Mouse (Mus musculus): ENCODE measurements at regions not wholly inside any gene's neighbourhood (a gene's known extent, or its start where the extent isn't known, plus 50 kb on each side); places are given as distances from the start of the nearest gene placed in this dataset.

GRCm38 (mm10) chr3:38045523-38045922 lies 321.2 kb upstream of the Gm5148 start:
- DNase-seq (ENCODE audit: low spot score): no peak

- no peak for DNase-seq (ENCODE audit: low spot score)
Observed at GRCm38 (mm10) chr3:38044338-38044737, 320.0 kb upstream of the Gm5148 start.

GRCm38 (mm10) chr3:38042614-38043013 lies 318.3 kb upstream of the Gm5148 start:
- no peak for DNase-seq (ENCODE audit: low spot score)

DNA sequence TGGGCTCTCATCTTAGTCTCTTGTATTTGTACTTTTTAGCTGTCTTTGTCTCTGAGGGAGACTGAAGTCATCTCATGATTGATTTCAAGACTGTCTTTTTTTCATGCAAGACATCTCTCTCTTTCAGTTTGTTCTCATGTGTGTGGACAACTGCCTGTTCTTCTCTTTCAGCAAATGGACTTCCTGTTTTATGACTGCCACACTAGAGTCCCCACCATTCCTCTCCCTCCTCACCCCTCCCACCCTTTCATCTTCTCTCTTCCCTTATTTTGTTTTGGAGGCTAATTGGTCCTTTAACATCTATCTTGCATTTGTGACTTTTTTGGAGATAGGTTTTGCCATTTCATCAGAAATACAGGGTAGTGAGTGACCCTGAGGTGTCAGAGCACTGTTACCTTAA lies 311.8 kb upstream of the Gm5148 start:
- no peak for DNase-seq (ENCODE audit: low spot score)

DNA sequence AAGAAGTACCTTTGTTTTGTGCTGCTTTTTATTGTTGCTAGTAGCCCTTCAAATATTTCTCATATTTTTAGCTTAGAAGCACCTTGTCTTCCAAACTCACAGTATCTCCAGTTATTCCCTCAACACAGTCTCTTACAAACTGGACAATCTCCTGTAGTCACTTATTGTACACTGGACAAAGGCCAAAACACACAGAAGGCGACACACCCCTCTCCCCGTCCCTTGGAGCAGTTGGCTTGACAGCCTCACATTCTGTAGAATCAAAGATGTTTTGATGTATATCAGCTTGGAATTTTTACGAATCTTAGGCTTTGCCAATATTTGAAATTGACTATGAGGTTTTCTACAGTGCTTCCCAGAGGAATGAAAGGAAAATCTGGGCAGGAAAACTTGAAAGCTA lies 309.8 kb upstream of the Gm5148 start:
- no peak for DNase-seq (ENCODE audit: low spot score)

- no peak for DNase-seq (ENCODE audit: low spot score)
Observed at GRCm38 (mm10) chr3:38014768-38015167, 290.5 kb upstream of the Gm5148 start.

- no peak for DNase-seq (ENCODE audit: low spot score)
Observed at GRCm38 (mm10) chr3:38009168-38009567, 284.9 kb upstream of the Gm5148 start.

GRCm38 (mm10) chr3:38008321-38008720 lies 284.0 kb upstream of the Gm5148 start:
- no peak for DNase-seq (ENCODE audit: low spot score)

- no peak for DNase-seq (ENCODE audit: low spot score)
Observed at GRCm38 (mm10) chr3:38007626-38008025, 283.3 kb upstream of the Gm5148 start.

DNA sequence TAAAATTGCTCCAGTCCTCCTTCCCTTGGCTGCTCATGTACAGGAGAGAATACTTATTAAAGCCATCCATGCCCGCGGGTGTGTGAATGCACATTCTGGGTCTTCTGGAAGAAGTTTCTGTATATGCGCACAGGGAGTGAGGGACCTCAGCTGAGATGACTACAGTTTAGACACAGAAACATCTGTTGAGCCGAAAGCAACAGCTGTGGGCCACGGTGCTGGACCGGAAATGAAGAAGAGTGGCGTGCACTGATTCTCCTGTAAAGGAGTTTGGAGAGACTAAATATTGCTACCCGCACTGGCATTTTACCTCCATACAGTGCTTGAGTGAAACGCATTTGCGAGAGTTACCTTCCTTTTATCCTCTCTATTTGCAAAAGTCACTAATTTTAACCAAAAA lies 278.0 kb upstream of the Gm5148 start:
- DNase-seq (ENCODE audit: low spot score): no peak

DNA sequence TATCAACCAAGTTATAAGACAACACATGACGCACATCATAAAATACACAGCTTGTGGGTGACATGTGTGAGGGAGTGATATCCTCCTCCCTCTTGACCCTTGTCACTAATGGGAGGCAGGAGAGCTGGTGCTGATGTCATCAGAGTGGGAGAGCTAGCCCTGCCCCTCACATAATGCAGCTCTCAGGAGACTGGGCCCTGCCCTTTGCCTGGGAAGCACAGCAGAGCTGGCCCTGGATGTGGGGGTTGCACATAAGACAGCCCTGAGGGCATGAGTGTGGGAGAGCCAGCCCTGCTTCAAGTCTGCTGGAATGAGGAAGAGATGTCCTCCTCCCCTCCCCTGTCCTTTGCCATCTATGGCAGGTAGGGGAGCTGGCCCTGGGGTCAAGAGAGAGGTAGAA lies 275.5 kb upstream of the Gm5148 start:
- DNase-seq (ENCODE audit: low spot score): no peak

DNA sequence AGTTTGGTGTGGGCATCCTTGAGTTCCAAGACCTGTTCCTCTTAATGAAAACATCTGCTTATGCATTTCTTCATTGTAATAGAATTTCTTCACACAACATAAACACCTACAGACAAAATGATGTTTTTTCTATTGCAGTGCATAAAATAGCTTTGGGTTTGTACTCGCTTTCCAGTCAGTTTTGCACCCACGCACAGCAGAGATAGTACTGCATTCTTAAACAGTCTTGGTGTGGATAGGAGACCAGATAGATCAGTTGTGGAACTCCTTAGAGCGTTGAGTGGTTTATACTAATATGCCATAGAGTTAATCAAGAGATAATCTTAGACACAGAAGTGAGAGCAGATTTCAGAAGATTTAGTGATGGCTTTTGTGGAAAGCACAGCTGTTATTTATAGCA lies 273.7 kb upstream of the Gm5148 start:
- DNase-seq (ENCODE audit: low spot score): no peak

GRCm38 (mm10) chr3:37989992-37990391 lies 265.7 kb upstream of the Gm5148 start:
- DNase-seq (ENCODE audit: low spot score): no peak

DNA sequence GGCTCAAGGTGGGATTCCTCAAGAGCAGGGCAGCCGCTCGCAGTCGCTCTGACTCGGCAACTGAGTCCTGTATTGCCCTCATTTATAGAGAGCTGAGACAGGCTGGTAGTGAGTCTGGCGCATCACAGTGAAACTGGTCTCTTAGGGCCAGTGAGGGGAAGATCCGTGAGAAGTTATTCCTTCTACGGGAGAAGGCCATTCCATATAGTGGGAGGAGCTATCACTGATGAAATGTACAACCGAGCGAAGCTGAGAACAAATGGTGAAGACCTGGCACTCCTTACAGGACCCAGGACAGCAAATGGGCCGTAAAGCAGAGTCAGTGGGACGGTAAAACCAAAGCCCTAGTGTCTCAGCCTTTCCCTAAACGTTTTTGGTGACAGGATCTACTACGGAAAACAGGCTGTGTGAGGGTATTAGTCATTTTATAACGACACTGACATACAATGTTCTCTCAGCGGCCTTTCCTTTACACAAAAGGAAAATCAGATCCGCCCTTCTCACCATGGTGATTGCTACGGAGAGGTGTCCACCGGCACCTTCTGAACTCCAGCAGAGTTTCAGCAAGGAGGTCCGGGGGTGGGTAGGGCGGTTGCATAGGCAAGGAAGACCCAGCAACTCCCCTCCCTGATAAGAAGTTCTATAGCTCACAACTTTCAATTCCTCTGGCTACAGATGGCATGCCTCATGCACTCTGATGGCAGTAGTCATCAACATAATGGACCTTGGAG lies 263.6 kb upstream of the Gm5148 start:
- DNase-seq (ENCODE audit: low spot score): no peak

DNA sequence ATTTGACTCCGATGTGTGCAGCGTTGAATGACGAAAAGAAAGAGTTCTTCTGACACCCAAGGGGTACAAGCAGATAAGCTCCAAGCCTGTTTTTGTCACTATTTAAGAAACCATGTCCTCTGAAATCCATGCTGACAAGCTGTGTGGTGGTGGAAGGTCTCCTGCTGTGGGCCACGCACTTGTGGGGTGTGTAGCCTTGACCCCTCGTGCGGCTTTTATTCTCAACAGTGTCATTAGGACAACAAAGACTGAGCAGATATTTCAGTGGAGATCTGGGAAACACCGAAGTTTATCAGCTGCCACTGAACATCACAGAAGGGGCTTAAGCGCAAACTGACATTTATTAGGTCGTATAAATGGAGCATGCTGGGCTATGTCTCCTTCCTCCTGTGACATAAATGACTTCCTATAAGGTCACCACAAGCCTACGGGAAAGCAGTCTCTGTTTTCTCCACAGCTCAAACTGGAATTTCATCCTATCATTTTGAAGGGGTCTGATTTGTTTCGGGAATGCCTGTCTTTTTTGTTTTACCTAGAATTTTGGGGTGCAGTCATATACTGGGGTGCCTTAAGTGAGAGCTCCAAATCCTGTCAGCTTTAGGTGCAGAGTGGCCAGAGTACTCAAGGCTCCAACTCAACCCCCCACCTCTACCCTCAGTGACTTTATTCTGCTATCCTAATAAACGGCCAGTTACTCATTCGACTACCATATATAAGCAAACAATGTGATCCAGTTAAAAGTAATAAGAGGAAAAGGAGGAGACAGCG lies 262.9 kb upstream of the Gm5148 start:
- DNase-seq (ENCODE audit: low spot score): no peak

GRCm38 (mm10) chr3:37984706-37985105 lies 260.4 kb upstream of the Gm5148 start:
- DNase-seq (ENCODE audit: low spot score): no peak

- DNase-seq (ENCODE audit: low spot score): no peak
Observed at GRCm38 (mm10) chr3:37981481-37982180, 257.3 kb upstream of the Gm5148 start.

GRCm38 (mm10) chr3:37979871-37980270 lies 255.6 kb upstream of the Gm5148 start:
- DNase-seq (ENCODE audit: low spot score): peak; percentile 37

DNA sequence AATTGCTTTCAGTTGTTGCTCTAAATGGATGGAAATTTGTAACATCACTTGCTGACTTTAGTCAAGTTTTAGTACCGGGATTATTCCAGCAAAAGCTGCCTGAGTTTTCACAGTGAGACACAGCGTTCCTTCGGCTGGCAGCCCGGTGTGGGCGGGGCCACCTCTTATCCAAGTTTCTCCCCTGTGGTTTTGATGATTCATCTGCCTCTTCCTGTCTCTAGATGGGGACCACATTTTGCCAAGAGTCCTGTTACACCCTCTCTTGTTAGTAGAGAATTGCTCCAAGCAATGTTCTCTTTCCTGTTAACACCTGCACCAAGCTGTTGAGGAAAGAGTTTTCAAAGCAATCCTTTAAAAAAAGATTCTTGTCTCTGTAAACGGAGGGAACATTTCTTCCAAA lies 254.2 kb upstream of the Gm5148 start:
- DNase-seq (ENCODE audit: low spot score): peak; percentile 24

DNA sequence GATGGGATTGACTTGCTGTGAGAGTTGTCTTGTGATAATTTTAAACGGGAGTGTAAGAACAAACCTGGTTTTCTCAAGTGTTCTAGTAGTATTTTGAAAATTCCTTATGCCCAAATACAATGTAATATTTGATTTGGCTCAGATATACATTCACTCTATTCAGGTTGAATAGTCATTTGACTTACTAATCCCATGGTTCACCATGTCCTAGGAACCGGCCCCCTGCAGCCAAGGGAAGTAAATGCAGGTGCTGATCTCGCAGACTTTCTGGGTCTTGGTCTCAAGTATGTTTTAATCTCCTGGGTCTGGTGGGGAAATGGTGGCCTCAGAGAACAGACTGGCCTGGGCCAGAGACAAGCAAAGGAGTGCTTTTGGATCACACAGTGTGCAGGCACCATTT lies 253.2 kb upstream of the Gm5148 start:
- no peak for DNase-seq (ENCODE audit: low spot score)

- DNase-seq (ENCODE audit: low spot score): no peak
Observed at GRCm38 (mm10) chr3:37976566-37976965, 252.3 kb upstream of the Gm5148 start.

GRCm38 (mm10) chr3:37975194-37975756 lies 251.0 kb upstream of the Gm5148 start:
- DNase-seq (ENCODE audit: low spot score): no peak

DNA sequence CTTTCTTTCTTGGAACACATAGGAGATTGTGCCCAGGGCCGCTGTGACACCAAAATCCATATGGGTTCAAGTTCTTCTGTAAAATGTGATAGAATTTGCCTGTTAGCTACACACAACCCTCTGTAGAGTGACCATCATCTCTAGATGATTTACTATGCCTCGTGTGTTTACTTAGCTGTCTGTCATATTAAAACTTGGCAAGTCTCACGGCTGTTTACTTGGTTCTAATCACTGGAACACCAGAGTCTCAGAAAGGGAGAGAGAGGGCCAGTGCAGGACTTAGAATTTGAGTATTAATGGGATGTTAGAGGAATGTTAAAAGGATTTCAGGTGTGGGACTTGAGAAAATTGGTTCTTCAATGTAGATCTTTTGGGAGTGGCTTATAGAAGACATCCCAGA lies 248.6 kb upstream of the Gm5148 start:
- no peak for DNase-seq (ENCODE audit: low spot score)

Data from c-Kit-positive CD71-positive TER-119-positive erythroid progenitor cells, embryonic 14.5 days (primary cell).